Mouse (Mus musculus): ENCODE measurements around the gene Zg16. TPM values are rescaled to one million over a fixed set of nuclear protein-coding genes. Genes with fewer than 3 reads are reported as not detected.
A peak's percentile ranks its signal among the peaks of the same experiment; 100 is the strongest.

The Zg16 gene
- polyA plus RNA-seq, 1 experiment: not detected

GRCm38 (mm10) chr7:127027885-127028284 is 59.2 kb downstream of the Zg16 start:
- TF ChIP-seq POLR2A (IDR thresholded peaks at IDR 0.05; ENCODE audit: low read depth, low read length) (no peak), CTCF (IDR thresholded peaks at IDR 0.05; ENCODE audit: borderline replicate concordance, insufficient read depth, low read length) (no peak)
- Histone ChIP-seq H3K4me3 (ENCODE audit: insufficient read depth, low read length) (peak overlapping the region; percentile 25), H3K4me1 (ENCODE audit: control insufficient read depth, insufficient read depth, low read length) (peaks cover 4% of the 10 kb centered on the region; the same call in 1 of the 2 replicates), H3K27ac (ENCODE audit: insufficient read depth, low read length) (peak overlapping the region; percentile 84)

GRCm38 (mm10) chr7:127026984-127027726 is 60.0 kb downstream of the Zg16 start, which contains the start of gene Maz:
Gene Maz, minus strand, starts transcription at chr7:127027037.
- Histone ChIP-seq H3K4me3 (ENCODE audit: insufficient read depth, low read length) (peak within 1 kb of the TSS; percentile 73), H3K4me1 (ENCODE audit: control insufficient read depth, insufficient read depth, low read length) (peaks cover 4% of the 10 kb centered on the region), H3K27ac (ENCODE audit: insufficient read depth, low read length) (peak within 1 kb of the TSS; percentile 94)
- TF ChIP-seq POLR2A (IDR thresholded peaks at IDR 0.05; ENCODE audit: low read depth, low read length) (peak; percentile 49), CTCF (IDR thresholded peaks at IDR 0.05; ENCODE audit: borderline replicate concordance, insufficient read depth, low read length) (no peak)

DNA sequence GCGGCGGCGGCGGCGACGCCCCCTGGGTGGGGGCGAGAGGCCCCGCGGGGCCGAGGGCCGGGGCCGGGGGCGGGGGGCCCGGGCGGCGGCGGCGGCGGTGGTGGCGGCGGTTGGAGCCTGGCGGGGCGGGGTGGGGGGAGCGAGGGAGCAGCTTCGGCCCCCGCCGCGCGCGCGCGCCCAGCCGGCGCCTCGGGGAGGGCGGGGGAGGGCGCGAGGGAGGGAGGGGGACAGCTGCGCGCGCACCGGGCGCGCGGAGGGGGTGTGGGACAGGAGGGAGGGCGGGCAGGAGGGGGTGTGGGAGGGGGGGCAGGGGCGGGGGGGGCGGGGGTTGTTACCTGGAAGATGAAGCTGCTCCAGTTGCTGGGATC is 60.5 kb downstream of the Zg16 start:
- H3K4me3 ChIP-seq (ENCODE audit: insufficient read depth, low read length): no peak overlapping the region
- TF ChIP-seq POLR2A (IDR thresholded peaks at IDR 0.05; ENCODE audit: low read depth, low read length): no peak
- TF ChIP-seq CTCF (IDR thresholded peaks at IDR 0.05; ENCODE audit: borderline replicate concordance, insufficient read depth, low read length): no peak
- H3K4me1 ChIP-seq (ENCODE audit: control insufficient read depth, insufficient read depth, low read length): peaks cover 10% of the 10 kb centered on the region
- H3K27ac ChIP-seq (ENCODE audit: insufficient read depth, low read length): no peak overlapping the region

GRCm38 (mm10) chr7:127026161-127026600 is 60.9 kb downstream of the Zg16 start:
- TF ChIP-seq CTCF (IDR thresholded peaks at IDR 0.05; ENCODE audit: borderline replicate concordance, insufficient read depth, low read length): no peak
- 0 out of 2 replicates have a peak, but pooled peaks have one; percentile 46 for TF ChIP-seq POLR2A (IDR thresholded peaks at IDR 0.05; ENCODE audit: low read depth, low read length)
- peak overlapping the region; percentile 73 for H3K4me3 ChIP-seq (ENCODE audit: insufficient read depth, low read length)
- peak overlapping the region; percentile 94 for H3K27ac ChIP-seq (ENCODE audit: insufficient read depth, low read length)
- peaks cover 8% of the 10 kb centered on the region for H3K4me1 ChIP-seq (ENCODE audit: control insufficient read depth, insufficient read depth, low read length)

DNA sequence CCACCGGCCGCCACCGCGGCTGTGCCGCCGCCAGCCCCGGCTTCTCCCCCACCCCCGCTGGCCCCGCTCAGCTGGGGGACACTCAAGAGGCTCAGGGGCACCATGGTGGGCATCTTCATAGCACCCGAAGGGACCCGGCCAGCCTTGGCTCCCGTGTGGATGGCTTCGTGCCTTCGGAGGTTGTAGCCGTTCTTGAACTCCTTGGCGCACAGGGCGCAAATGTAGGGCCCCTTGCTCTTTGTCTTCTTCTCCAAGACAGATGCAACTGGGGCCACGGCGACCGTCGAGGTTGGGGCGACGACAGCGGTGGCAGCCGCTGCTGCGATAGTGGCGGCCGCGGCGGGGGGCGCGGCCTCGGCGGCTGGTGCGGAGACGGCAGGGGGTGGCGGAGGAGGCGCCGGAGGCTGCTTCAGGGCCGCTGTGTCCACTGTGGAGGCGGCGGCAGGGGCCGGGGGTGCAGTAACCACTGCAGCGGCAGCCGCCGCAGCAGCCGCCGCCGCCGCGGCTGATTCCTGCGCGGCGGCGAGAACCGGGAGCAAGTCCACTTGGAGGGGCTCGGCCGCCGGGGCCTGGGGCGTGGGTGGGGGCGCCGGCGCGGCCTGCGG is 61.5 kb downstream of the Zg16 start:
- Histone ChIP-seq H3K4me3 (ENCODE audit: insufficient read depth, low read length) (peak overlapping the region; percentile 73), H3K27ac (ENCODE audit: insufficient read depth, low read length) (peak overlapping the region; percentile 94), H3K4me1 (ENCODE audit: control insufficient read depth, insufficient read depth, low read length) (peaks cover 8% of the 10 kb centered on the region)
- no peak for TF ChIP-seq POLR2A (IDR thresholded peaks at IDR 0.05; ENCODE audit: low read depth, low read length)
- TF ChIP-seq CTCF (IDR thresholded peaks at IDR 0.05; ENCODE audit: borderline replicate concordance, insufficient read depth, low read length): no peak

DNA sequence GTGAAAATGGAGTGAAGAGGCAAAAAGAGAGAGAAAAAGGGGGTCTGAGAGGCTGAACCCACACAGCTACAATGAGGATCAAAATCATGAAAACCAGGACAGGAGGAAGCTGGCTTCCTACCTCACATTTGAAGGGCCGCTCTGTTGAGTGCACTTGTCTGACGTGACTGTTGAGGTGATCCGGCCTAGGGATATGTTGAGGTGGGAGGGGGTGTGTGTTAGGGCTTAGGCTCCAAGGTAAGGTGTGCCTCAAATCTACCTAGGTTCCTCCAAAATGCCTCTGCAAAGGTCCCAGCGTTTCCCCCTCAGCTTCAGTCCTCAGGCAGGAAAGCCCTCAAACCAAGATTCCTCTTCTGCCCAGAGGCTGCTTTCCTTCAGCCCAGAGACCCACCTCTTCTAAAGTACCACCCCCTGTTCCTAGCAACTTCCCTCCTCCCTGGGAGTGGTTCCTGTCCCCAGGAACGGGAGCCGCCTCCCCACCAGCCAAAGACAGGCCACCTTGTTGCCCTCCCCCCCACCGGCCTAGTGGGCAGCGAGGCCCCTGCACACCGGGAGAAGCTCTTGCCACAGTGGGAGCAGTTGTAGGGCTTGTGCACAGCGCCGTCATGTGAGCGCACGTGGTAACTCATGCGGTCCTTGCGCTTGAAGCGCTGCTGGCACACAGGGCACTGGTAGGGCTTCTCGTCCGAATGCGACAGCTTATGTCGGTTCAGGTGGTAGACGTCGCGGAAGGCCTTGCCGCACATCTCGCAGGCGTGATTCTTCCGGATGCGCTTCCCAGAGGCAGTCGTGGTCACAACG is 62.2 kb downstream of the Zg16 start:
- TF ChIP-seq CTCF (IDR thresholded peaks at IDR 0.05; ENCODE audit: borderline replicate concordance, insufficient read depth, low read length): peak; percentile 82; the same call in 1 of the 2 replicates
- TF ChIP-seq POLR2A (IDR thresholded peaks at IDR 0.05; ENCODE audit: low read depth, low read length): peak; percentile 81
- H3K4me3 ChIP-seq (ENCODE audit: insufficient read depth, low read length): peak overlapping the region; percentile 73
- peaks cover 8% of the 10 kb centered on the region for H3K4me1 ChIP-seq (ENCODE audit: control insufficient read depth, insufficient read depth, low read length)
- H3K27ac ChIP-seq (ENCODE audit: insufficient read depth, low read length): peak overlapping the region; percentile 94

DNA sequence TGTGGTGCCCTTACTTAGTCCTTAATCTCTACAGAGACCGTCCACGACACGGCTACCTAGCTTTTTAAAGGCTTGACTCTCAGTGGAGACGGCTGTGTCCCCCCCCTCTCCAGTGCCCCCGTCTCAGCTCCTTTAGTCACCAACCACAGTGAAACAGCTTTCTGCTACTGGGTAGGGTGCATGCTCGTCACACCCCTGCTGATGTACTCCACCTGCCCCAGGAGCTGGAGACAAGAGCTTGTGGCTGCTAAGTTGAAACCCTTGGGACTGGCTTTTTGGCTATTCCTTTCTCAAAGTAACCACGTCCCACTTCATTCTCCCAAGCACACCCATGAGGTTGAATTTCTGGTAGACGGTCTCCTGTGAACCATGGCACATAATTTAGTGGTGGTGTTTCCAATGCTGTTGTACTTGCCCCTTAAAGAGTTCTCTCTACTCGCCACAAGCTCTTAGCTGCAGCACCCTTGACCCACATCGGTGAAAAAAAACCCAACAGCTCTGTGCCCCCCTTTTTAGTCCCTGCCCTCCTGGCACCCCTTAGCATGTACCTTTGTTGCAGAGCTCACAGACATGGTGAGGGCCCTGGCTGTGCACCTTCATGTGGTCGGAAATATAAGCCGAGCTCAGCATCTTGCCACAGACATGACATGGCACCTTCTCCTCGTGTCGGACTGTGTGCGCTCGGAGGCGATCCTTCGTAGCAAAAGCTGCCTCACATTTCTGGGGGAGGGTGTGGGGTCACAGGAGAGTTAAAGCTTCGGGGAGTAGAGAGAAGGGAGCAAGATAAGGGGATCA is 63.0 kb downstream of the Zg16 start:
- no peak for TF ChIP-seq POLR2A (IDR thresholded peaks at IDR 0.05; ENCODE audit: low read depth, low read length)
- TF ChIP-seq CTCF (IDR thresholded peaks at IDR 0.05; ENCODE audit: borderline replicate concordance, insufficient read depth, low read length): no peak
- peak overlapping the region; percentile 6; the same call in 1 of the 2 replicates for H3K27ac ChIP-seq (ENCODE audit: insufficient read depth, low read length)
- H3K4me1 ChIP-seq (ENCODE audit: control insufficient read depth, insufficient read depth, low read length): peaks cover 8% of the 10 kb centered on the region
- peak overlapping the region; percentile 73 for H3K4me3 ChIP-seq (ENCODE audit: insufficient read depth, low read length)

DNA sequence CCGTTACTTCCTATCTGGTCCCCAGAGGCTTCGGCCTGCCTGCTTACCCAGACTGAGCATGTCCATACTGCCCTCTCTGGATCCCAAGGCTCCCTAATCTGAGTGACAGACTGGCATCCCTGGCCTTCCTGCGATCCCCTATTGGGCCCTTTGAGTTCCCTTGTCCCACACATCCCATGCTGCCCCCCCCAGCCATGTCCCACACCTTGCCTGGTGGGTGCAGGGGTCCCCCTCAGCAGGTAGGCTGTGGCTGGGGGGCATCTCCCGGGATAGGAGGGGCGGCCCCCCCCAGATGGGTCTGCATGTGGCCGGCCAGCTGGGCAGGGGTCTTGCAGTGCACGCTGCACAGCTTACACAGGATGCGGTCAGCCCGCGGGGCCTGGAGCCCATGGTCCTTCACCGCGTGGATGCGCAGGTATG is 63.8 kb downstream of the Zg16 start:
- H3K4me1 ChIP-seq (ENCODE audit: control insufficient read depth, insufficient read depth, low read length): peaks cover 8% of the 10 kb centered on the region
- no peak overlapping the region for H3K27ac ChIP-seq (ENCODE audit: insufficient read depth, low read length)
- TF ChIP-seq POLR2A (IDR thresholded peaks at IDR 0.05; ENCODE audit: low read depth, low read length) (0 out of 2 replicates have a peak, but pooled peaks have one; percentile 18), CTCF (IDR thresholded peaks at IDR 0.05; ENCODE audit: borderline replicate concordance, insufficient read depth, low read length) (no peak)
- peak overlapping the region; percentile 7; the same call in 1 of the 2 replicates for H3K4me3 ChIP-seq (ENCODE audit: insufficient read depth, low read length)
